Mouse (Mus musculus) inflammation-experienced regulatory T-cells, adult 6 months (primary cell): Measurements from ENCODE around the gene Kdf1. TPM values are rescaled to one million over a fixed set of nuclear protein-coding genes. Genes with fewer than 3 reads are reported as not detected.
A peak's percentile ranks its signal among the peaks of the same experiment; 100 is the strongest.
"Not testable (repeated sequence)": the region's sequence is repeated elsewhere in the genome, so short reads cannot be mapped to it uniquely, and the experiment has no call there.

ENCODE experiments used
- ATAC-seq: one replicate; pipeline ENCODE4 v1.8.0; 2017
- polyA plus RNA-seq, 3 experiments: library from polyadenylated mRNA; unstranded; fragments of 100-300 nt; shearing (Covaris generic); gene quantifications; one replicate each; pipeline ENCODE4 v1.2.1; 2017

Kdf1 gene
- polyA plus RNA-seq, 3 experiments from 2014 or later = 0.41 to 0.48 TPM; not detected in 1

- no peak for ATAC-seq
Observed at GRCm38 (mm10) chr4:133496738-133497445, 21.9 kb upstream of the Kdf1 start.

GRCm38 (mm10) chr4:133497461-133498159 is 21.2 kb upstream of the Kdf1 start:
- no peak for ATAC-seq

- peak; percentile 60 for ATAC-seq
Observed at GRCm38 (mm10) chr4:133498160-133498724, 20.5 kb upstream of the Kdf1 start, which contains the start of gene Trnp1. Gene Trnp1, minus strand, starts transcription at chr4:133498550.

- ATAC-seq = no peak
Observed at GRCm38 (mm10) chr4:133501514-133501913, 17.2 kb upstream of the Kdf1 start.

- ATAC-seq = no peak
Observed at GRCm38 (mm10) chr4:133504300-133504699, 14.5 kb upstream of the Kdf1 start.

GRCm38 (mm10) chr4:133504755-133505485 is 13.8 kb upstream of the Kdf1 start:
- no peak for ATAC-seq

- no peak for ATAC-seq
Observed at GRCm38 (mm10) chr4:133506573-133506972, 12.2 kb upstream of the Kdf1 start.

- ATAC-seq = no peak
Observed at GRCm38 (mm10) chr4:133508990-133509389, 9.8 kb upstream of the Kdf1 start.

GRCm38 (mm10) chr4:133511050-133511449 is 7.7 kb upstream of the Kdf1 start:
- no peak for ATAC-seq

- not testable (repeated sequence) for ATAC-seq
Observed at GRCm38 (mm10) chr4:133512511-133512910, 6.3 kb upstream of the Kdf1 start.

GRCm38 (mm10) chr4:133512972-133513371 is 5.8 kb upstream of the Kdf1 start:
- ATAC-seq = peak; percentile 54

GRCm38 (mm10) chr4:133519369-133519665 is 554 bp downstream of the Kdf1 start:
- no peak for ATAC-seq

GRCm38 (mm10) chr4:133521502-133521901 is 2.7 kb downstream of the Kdf1 start:
- no peak for ATAC-seq

GRCm38 (mm10) chr4:133527788-133528187 is 9.0 kb downstream of the Kdf1 start:
- no peak for ATAC-seq

GRCm38 (mm10) chr4:133532777-133533176 is 14.0 kb downstream of the Kdf1 start:
- ATAC-seq = no peak

GRCm38 (mm10) chr4:133536081-133536480 is 17.3 kb downstream of the Kdf1 start:
- no peak for ATAC-seq

- ATAC-seq = no peak
Observed at GRCm38 (mm10) chr4:133536652-133537051, 17.9 kb downstream of the Kdf1 start.

GRCm38 (mm10) chr4:133545272-133546231 is 26.8 kb downstream of the Kdf1 start, which contains the start of gene Nudc:
Gene Nudc, minus strand, starts transcription at chr4:133545996.
- peak; percentile 97 for ATAC-seq

- no peak for ATAC-seq
Observed at GRCm38 (mm10) chr4:133552029-133552428, 33.3 kb downstream of the Kdf1 start.

- no peak for ATAC-seq
Observed at GRCm38 (mm10) chr4:133552768-133553447, 34.1 kb downstream of the Kdf1 start, which contains the start of gene Nr0b2. Gene Nr0b2, plus strand, starts transcription at chr4:133553376.
